Mouse (Mus musculus): ENCODE results near the gene Ctu2. TPM values are rescaled to one million over a fixed set of nuclear protein-coding genes. Genes with fewer than 3 reads are reported as not detected.

Ctu2 gene
- polyA plus RNA-seq, 1 experiment from 2014 or later, result 79.5 TPM

DNA sequence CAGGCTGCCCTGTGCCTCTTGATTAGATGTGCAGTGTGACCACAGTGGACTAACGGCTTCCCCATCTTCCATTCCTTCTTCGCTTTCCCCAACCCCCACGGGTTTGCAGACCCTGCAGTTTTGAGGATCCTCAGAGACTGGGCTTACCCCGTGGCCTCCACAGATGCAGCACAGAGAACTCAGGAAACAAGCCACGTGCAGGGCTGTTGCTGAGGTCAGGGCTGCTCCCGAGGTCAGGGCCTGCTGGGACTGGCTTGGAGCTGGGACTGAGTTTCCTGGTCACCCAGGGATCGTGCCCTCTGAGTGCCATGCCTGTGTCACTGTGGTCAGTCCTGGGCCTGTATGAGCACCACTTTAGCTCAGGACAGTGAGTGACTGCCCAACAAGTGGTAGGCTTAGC is 11.0 kb upstream of the Ctu2 start:
- peaks cover 16% of the 10 kb centered on the region for H3K4me1 ChIP-seq (replicated peaks)
- H3K4me2 ChIP-seq, result no peak overlapping the region
- peaks cover 40% of the 10 kb centered on the region for H3K27me3 ChIP-seq
- H3K27ac ChIP-seq, result no peak overlapping the region
- no peak for ATAC-seq (ENCODE audit: insufficient number of reproducible peaks, insufficient read depth, low FRiP score, low TSS enrichment, low read depth)
- no peaks in the 10 kb centered on the region for H3K9me3 ChIP-seq
- no peak overlapping the region for H3K4me3 ChIP-seq (replicated peaks)
- WGBS, result 66% methylated on average over 7 of the region's 7 CpGs
- H3K9ac ChIP-seq (replicated peaks), result no peak overlapping the region
- H3K36me3 ChIP-seq, result peaks cover 46% of the 10 kb centered on the region

DNA sequence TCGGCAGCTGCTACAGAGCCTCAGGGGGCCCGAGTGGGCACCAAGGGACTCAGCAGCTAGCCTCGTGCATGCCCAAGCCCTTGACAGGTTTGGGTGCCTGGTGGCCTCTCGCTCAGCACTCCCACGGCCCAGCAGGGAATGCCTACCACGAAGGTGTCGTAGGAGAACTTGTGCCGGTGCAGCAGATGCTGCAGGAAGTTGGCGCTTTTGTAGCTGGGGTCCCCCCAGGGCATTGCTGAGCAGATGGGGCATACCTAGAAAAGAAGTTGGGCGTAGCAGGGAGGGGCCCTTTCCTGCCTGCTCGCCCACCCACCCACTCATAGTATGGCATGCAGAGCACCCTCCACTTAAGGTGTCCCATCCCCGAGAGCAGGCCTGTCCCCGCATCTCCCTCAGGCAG is 8.1 kb upstream of the Ctu2 start:
- Histone ChIP-seq H3K27ac (no peak overlapping the region), H3K36me3 (peaks cover 60% of the 10 kb centered on the region), H3K4me3 (replicated peaks) (no peak overlapping the region), H3K4me1 (replicated peaks) (0 out of 2 replicates have a peak, but pooled peaks cover 3% of the 10 kb centered on the region), H3K9me3 (no peaks in the 10 kb centered on the region), H3K27me3 (peaks cover 11% of the 10 kb centered on the region), H3K4me2 (no peak overlapping the region), H3K9ac (replicated peaks) (no peak overlapping the region)
- ATAC-seq (ENCODE audit: insufficient number of reproducible peaks, insufficient read depth, low FRiP score, low TSS enrichment, low read depth), result no peak
- WGBS, result 86% methylated on average over 13 of the region's 13 CpGs

- no peaks in the 10 kb centered on the region for H3K27me3 ChIP-seq
- H3K4me2 ChIP-seq, result no peak overlapping the region
- no peak for ATAC-seq (ENCODE audit: insufficient number of reproducible peaks, insufficient read depth, low FRiP score, low TSS enrichment, low read depth)
- peaks cover 74% of the 10 kb centered on the region for H3K36me3 ChIP-seq
- H3K9ac ChIP-seq (replicated peaks), result no peak overlapping the region
- H3K4me1 ChIP-seq (replicated peaks), result peaks cover 5% of the 10 kb centered on the region; the same call in 1 of the 2 replicates
- H3K9me3 ChIP-seq, result no peaks in the 10 kb centered on the region
- no peak overlapping the region for H3K4me3 ChIP-seq (replicated peaks)
- no peak overlapping the region for H3K27ac ChIP-seq
- WGBS, result 78% methylated on average over 6 of the region's 6 CpGs
Observed at GRCm38 (mm10) chr8:122469407-122469806, 6.5 kb upstream of the Ctu2 start.

GRCm38 (mm10) chr8:122469965-122470364 is 6.0 kb upstream of the Ctu2 start:
- Histone ChIP-seq H3K4me2 (no peak overlapping the region), H3K27ac (no peak overlapping the region), H3K4me3 (replicated peaks) (no peak overlapping the region), H3K9me3 (no peaks in the 10 kb centered on the region), H3K4me1 (replicated peaks) (peaks cover 9% of the 10 kb centered on the region), H3K36me3 (peaks cover 74% of the 10 kb centered on the region), H3K9ac (replicated peaks) (no peak overlapping the region), H3K27me3 (no peaks in the 10 kb centered on the region)
- ATAC-seq (ENCODE audit: insufficient number of reproducible peaks, insufficient read depth, low FRiP score, low TSS enrichment, low read depth), result no peak
- 83% methylated on average over 10 of the region's 10 CpGs for WGBS

- H3K4me2 ChIP-seq, result no peak overlapping the region
- 87% methylated on average over 5 of the region's 5 CpGs for WGBS
- peaks cover 68% of the 10 kb centered on the region for H3K36me3 ChIP-seq
- H3K4me3 ChIP-seq (replicated peaks), result no peak overlapping the region
- H3K9me3 ChIP-seq, result no peaks in the 10 kb centered on the region
- H3K4me1 ChIP-seq (replicated peaks), result peaks cover 12% of the 10 kb centered on the region
- H3K9ac ChIP-seq (replicated peaks), result no peak overlapping the region
- H3K27ac ChIP-seq, result no peak overlapping the region
- no peaks in the 10 kb centered on the region for H3K27me3 ChIP-seq
- ATAC-seq (ENCODE audit: insufficient number of reproducible peaks, insufficient read depth, low FRiP score, low TSS enrichment, low read depth), result no peak
Observed at GRCm38 (mm10) chr8:122470691-122471090, 5.3 kb upstream of the Ctu2 start.

GRCm38 (mm10) chr8:122473911-122474421 is 2.0 kb upstream of the Ctu2 start:
- H3K36me3 ChIP-seq, result peaks cover 50% of the 10 kb centered on the region

GRCm38 (mm10) chr8:122474951-122475560 is 887 bp upstream of the Ctu2 start:
- H3K9ac ChIP-seq (replicated peaks), result peak overlapping the region; percentile 91

More at GRCm38 (mm10) chr8:122473911-122474421, 2.0 kb upstream of the Ctu2 start:
- Histone ChIP-seq H3K27me3 (no peaks in the 10 kb centered on the region), H3K27ac (no peak overlapping the region), H3K4me1 (replicated peaks) (peaks cover 20% of the 10 kb centered on the region), H3K9me3 (no peaks in the 10 kb centered on the region), H3K9ac (replicated peaks) (0 out of 2 replicates have a peak overlapping the region, but pooled peaks have one; percentile 24), H3K4me2 (no peak overlapping the region), H3K4me3 (replicated peaks) (no peak overlapping the region)
- 92% methylated on average over 8 of the region's 8 CpGs for WGBS
- ATAC-seq (ENCODE audit: insufficient number of reproducible peaks, insufficient read depth, low FRiP score, low TSS enrichment, low read depth), result no peak

DNA sequence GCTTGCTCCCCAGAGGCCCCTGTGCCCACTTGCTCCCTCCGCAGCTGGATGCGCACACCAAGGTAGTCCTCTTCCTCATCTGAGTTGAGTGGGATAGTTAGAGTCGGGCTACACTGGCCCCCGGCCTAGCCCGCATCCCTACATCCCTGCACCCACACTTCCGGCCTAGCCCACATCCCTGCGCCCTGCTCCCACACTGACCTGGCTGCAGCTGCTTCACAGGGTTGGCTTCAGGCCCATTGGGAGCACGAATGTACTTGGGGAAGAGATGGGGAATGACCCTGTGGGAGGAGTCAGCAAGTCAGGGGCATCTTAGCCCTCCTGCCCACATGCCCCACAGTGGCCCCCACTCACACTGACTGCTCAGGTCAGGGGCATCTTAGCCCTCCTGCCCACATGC is 6.5 kb downstream of the Ctu2 start:
- 94% methylated on average over 8 of the region's 8 CpGs for WGBS
- Histone ChIP-seq H3K27ac (no peak overlapping the region), H3K27me3 (no peaks in the 10 kb centered on the region), H3K4me2 (no peak overlapping the region), H3K4me1 (replicated peaks) (no peaks in the 10 kb centered on the region), H3K9ac (replicated peaks) (no peak overlapping the region), H3K4me3 (replicated peaks) (no peak overlapping the region), H3K36me3 (peaks cover 99% of the 10 kb centered on the region), H3K9me3 (no peaks in the 10 kb centered on the region)
- no peak for ATAC-seq (ENCODE audit: insufficient number of reproducible peaks, insufficient read depth, low FRiP score, low TSS enrichment, low read depth)

More at GRCm38 (mm10) chr8:122474951-122475560, 887 bp upstream of the Ctu2 start:
- Histone ChIP-seq H3K4me3 (replicated peaks) (peak overlapping the region; percentile 98), H3K4me1 (replicated peaks) (peaks cover 20% of the 10 kb centered on the region), H3K36me3 (peaks cover 53% of the 10 kb centered on the region), H3K9me3 (no peaks in the 10 kb centered on the region), H3K4me2 (peak overlapping the region; percentile 90), H3K27ac (no peak overlapping the region), H3K27me3 (no peaks in the 10 kb centered on the region)
- no peak for ATAC-seq (ENCODE audit: insufficient number of reproducible peaks, insufficient read depth, low FRiP score, low TSS enrichment, low read depth)
- 11% methylated on average over 16 of the region's 16 CpGs for WGBS

DNA sequence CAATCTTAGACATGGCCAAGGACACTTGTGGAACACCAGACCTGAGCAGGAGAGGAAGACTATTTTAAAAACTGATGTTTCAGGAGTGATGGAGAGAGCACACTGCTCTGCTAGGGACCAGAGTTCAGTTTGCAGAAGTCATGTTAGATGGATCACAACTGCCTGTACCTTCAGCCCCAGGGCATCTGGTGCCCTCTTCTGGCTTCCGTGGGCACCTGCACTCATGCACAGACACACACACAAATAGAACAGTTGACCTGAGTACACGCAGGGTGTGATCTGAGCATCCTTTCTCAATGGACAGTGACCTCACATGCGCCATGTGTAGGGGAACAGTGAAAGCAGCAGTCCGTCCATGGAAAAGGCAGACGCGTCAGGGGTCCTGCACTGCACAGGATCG is 7.9 kb downstream of the Ctu2 start:
- no peak overlapping the region for H3K9ac ChIP-seq (replicated peaks)
- H3K36me3 ChIP-seq, result peaks cover 100% of the 10 kb centered on the region
- 97% methylated on average over 7 of the region's 7 CpGs for WGBS
- no peaks in the 10 kb centered on the region for H3K9me3 ChIP-seq
- H3K27ac ChIP-seq, result no peak overlapping the region
- H3K4me2 ChIP-seq, result no peak overlapping the region
- no peaks in the 10 kb centered on the region for H3K4me1 ChIP-seq (replicated peaks)
- H3K27me3 ChIP-seq, result no peaks in the 10 kb centered on the region
- no peak for ATAC-seq (ENCODE audit: insufficient number of reproducible peaks, insufficient read depth, low FRiP score, low TSS enrichment, low read depth)
- H3K4me3 ChIP-seq (replicated peaks), result no peak overlapping the region

DNA sequence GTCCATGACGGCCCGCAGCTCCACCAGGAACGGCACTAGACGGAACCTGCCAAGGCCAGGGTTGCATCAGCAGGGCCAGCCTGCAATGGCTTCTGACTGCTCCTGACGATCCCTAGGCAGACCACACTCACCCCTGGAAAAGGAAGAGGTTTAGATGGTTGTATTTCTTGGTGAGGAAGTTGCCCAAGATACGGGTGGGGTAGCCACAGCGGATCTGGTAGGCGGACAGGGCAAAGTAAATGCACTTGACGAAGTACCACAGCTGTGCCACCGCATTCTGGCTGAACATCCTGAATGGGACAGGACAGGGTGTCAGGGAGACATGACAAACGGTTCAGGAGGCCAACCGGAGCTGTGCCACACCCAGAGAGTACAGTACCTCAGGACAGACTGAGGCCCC is 8.9 kb downstream of the Ctu2 start:
- WGBS, result 91% methylated on average over 12 of the region's 12 CpGs
- no peak overlapping the region for H3K27ac ChIP-seq

DNA sequence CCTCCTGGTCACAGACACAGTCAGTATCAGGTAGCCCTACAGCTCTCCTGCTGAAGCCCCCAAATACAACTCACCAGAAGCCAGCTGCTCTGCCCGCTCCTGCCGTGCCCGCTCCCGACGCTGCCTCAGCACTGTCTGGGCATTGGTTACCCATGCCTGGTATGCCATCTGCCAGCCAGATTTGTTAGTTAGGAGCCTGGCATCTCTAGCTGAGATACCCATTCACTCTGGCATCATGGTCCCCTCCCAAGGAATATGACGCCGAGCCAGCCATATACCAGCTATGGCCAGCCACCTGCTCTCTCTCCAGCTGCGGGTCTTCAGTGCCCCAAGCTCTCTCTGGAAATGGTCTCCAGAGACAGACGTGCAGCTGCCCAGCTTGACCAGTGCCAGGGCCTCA is 12.4 kb downstream of the Ctu2 start:
- Histone ChIP-seq H3K9ac (replicated peaks) (no peak overlapping the region), H3K4me1 (replicated peaks) (no peaks in the 10 kb centered on the region), H3K27ac (no peak overlapping the region), H3K4me2 (no peak overlapping the region), H3K36me3 (peaks cover 95% of the 10 kb centered on the region), H3K4me3 (replicated peaks) (no peak overlapping the region), H3K27me3 (no peaks in the 10 kb centered on the region), H3K9me3 (no peaks in the 10 kb centered on the region)
- no peak for ATAC-seq (ENCODE audit: insufficient number of reproducible peaks, insufficient read depth, low FRiP score, low TSS enrichment, low read depth)
- WGBS, result 95% methylated on average over 9 of the region's 9 CpGs

More for the DNA sequence above, 8.9 kb downstream of the Ctu2 start:
- no peak overlapping the region for H3K4me3 ChIP-seq (replicated peaks)
- no peaks in the 10 kb centered on the region for H3K9me3 ChIP-seq
- no peaks in the 10 kb centered on the region for H3K4me1 ChIP-seq (replicated peaks)
- H3K4me2 ChIP-seq, result no peak overlapping the region
- no peak for ATAC-seq (ENCODE audit: insufficient number of reproducible peaks, insufficient read depth, low FRiP score, low TSS enrichment, low read depth)
- H3K36me3 ChIP-seq, result peaks cover 100% of the 10 kb centered on the region
- no peaks in the 10 kb centered on the region for H3K27me3 ChIP-seq
- no peak overlapping the region for H3K9ac ChIP-seq (replicated peaks)
